Mouse (Mus musculus) lung, adult 2 months (tissue): Measurements from ENCODE around the gene Klk1b5.

Experiments used
- CTCF ChIP-seq: fragments of 200-500 bp; IDR thresholded peaks from 2 replicates; pipeline ENCODE4 v1.5.1; 2011; ENCODE audit warnings: mild to moderate bottlenecking, low read length, control low read depth; ENCODE audit not compliant: insufficient read depth
- POLR2A ChIP-seq: fragments of 200-500 bp; IDR thresholded peaks from 2 replicates; pipeline ENCODE4 v1.6.1; 2011; ENCODE audit warnings: low read depth, mild to moderate bottlenecking, control low read depth, low read length, borderline replicate concordance; ENCODE audit errors: extremely low read depth

- TF ChIP-seq POLR2A = no peak
- TF ChIP-seq CTCF = no peak
Measured at GRCm38 (mm10) chr7:44261147-44261546, 45.4 kb downstream of the Klk1b5 start, which contains the start of gene Gm15517.
